Mouse (Mus musculus) stomach, embryonic 14.5 days (tissue): ENCODE data around the gene Grk2. TPM values are rescaled to one million over a fixed set of nuclear protein-coding genes. Genes with fewer than 3 reads are reported as not detected.
"Not testable (repeated sequence)": the region's sequence is repeated elsewhere in the genome, so short reads cannot be mapped to it uniquely, and the experiment has no call there.

ENCODE experiments used
- ATAC-seq: fragments of 200-750 bp; cut with Nextera tagmentation; 2 replicates; pipeline ENCODE4 v1.8.0; 2017; ENCODE audit warnings: low read depth, moderate TSS enrichment; ENCODE audit not compliant: insufficient number of reproducible peaks, insufficient read depth, low FRiP score
- H3K27ac ChIP-seq: fragments of 300-500 bp; sonication (generic); 2 replicates; pipeline ENCODE4 v1.5.1; 2014; ENCODE audit warnings: mild to moderate bottlenecking, low read length, moderate library complexity, mixed read lengths
- H3K27me3 ChIP-seq: fragments of 300-500 bp; sonication (generic); 2 replicates; pipeline ENCODE4 v1.6.1; 2014; ENCODE audit warnings: low read length, control low read depth, mixed read lengths; ENCODE audit not compliant: control insufficient read depth, insufficient read depth
- H3K36me3 ChIP-seq: fragments of 300-500 bp; sonication (generic); 2 replicates; pipeline ENCODE4 v1.6.1; 2014; ENCODE audit warnings: mild to moderate bottlenecking, control low read depth, low read length, moderate library complexity, mixed read lengths; ENCODE audit not compliant: control insufficient read depth, insufficient read depth
- H3K4me1 ChIP-seq: fragments of 300-500 bp; sonication (generic); 2 replicates; pipeline ENCODE4 v1.6.1; 2014; ENCODE audit warnings: low read length, control low read depth, mixed read lengths; ENCODE audit not compliant: control insufficient read depth, insufficient read depth
- H3K4me2 ChIP-seq: fragments of 300-500 bp; sonication (generic); replicated peaks from 2 replicates; pipeline ENCODE4 v1.6.1; 2014; ENCODE audit warnings: low read depth, low read length, control low read depth
- H3K4me3 ChIP-seq: fragments of 300-500 bp; sonication (generic); 2 replicates; pipeline ENCODE4 v1.5.1; 2014; ENCODE audit warnings: low read depth, low read length, control low read depth
- H3K9ac ChIP-seq: fragments of 300-500 bp; sonication (generic); replicated peaks from 2 replicates; pipeline ENCODE4 v1.6.1; 2014; ENCODE audit warnings: low read depth, mild to moderate bottlenecking, control low read depth, low read length, moderate library complexity, mixed read lengths
- H3K9me3 ChIP-seq: fragments of 300-500 bp; sonication (generic); 2 replicates; pipeline ENCODE4 v1.6.1; 2016; ENCODE audit warnings: low read depth, low read length, control low read depth; ENCODE audit not compliant: control insufficient read depth
- WGBS: fragments of 180-500 bp; shearing (Covaris S2); extraction: QIAGEN DNeasy Blood & Tissue Kit; methylation state at CpG from one replicate; pipeline ENCODE4 v1.1.7; 2014; 5-methylcytosine and 5-hydroxymethylcytosine counted together
- polyA plus RNA-seq: library from polyadenylated mRNA; unstranded; fragments of >200 nt; fragmentation: Nextera tagmentation; extraction: Ambion mirVana; gene quantifications from 2 replicates; pipeline ENCODE4 v1.2.1, GENCODE M21; 2014

The Grk2 gene
- polyA plus RNA-seq, 1 experiment from 2014 or later, result 18.7 TPM

DNA sequence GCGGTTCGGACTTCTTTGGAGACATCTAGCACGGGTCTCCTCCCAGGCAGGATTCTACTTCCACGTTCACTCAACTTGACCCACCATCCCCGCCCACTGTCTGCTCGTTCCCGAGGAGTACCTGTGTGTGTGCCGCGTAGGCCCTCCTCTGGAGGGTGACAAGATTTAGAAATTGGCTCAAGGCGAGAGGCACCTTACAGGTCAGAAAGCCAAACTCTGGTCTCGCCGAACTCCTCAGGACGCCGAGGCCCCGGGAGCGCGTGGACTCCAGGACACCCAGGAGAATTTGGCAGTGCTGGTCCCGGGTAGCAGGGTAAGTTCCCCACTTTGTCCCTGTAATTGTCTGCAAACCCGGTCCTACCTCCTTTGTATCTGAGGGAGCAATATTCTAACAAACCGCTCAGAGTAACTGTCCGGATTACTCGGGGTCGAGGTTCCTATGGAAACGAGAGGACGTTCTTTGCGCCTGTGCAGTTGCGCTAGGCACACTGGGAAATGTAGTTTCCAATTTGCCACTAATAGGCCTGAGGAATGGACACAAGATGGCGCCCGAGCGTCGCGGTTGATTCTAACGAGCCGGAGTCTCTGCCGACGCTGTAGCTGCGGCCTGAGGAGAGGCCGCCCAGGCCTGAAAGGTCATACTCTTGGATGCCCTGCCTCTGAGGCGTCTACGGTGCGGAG lies 48.7 kb downstream of the Grk2 start:
- Histone ChIP-seq H3K27ac (no peak overlapping the region), H3K9ac (peak overlapping the region; percentile 19; the same call in 1 of the 2 replicates), H3K4me2 (peak overlapping the region; percentile 81), H3K36me3 (no peaks in the 10 kb centered on the region), H3K27me3 (no peaks in the 10 kb centered on the region), H3K9me3 (no peaks in the 10 kb centered on the region), H3K4me1 (no peaks in the 10 kb centered on the region), H3K4me3 (peak overlapping the region; percentile 54)
- under 1% methylated on average over 41 of the region's 41 CpGs for WGBS
- ATAC-seq, result peak; percentile 84

DNA sequence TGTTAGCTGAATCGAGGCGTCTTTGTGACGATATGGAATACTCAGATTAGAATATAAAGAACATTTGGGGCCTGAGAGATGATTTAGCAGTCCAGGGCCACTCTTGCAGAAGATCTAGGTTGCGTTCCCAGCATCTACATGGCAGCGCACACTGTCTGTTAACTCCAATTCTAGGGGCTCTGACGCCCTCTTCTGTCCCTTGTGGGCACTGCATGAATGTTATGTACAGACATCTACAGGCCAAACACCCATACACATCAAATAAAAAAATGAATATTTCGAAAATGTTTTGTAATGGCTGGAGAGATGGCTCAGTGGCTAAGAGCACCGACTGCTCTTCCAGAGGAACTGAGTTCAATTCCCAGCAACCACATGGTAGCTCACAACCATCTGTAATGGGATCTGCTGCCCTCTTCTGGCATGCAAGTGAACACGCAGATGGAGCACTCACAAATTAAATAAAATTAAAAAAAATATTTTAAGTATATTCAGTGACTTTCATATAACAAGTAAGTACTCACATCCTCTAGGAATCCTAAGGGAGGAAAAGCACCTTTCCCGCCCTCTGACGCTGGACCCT lies 50.3 kb downstream of the Grk2 start:
- 74% methylated on average over 11 of the region's 11 CpGs for WGBS
- H3K4me1 ChIP-seq, result no peaks in the 10 kb centered on the region

DNA sequence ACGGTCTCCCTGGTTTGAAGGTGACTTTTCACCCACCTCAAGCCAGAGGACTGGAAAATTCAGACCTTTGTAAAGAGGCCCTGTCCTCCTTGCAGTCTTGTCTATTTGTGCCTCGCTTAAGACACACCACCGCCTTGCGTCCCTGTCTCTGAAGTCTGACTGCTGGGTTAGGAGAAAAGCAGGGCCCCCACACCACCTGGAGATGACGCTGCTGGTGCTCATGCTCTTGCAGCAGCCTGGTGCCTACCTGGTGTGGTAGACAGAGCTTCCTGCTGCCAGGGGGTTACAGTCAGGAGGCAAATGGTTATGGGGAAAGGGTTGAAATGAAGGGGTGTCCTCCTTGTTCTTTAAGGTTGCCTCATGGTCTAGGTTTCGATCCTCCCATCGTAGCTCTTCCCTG lies 51.8 kb downstream of the Grk2 start:
- Histone ChIP-seq H3K9ac (no peak overlapping the region), H3K9me3 (no peaks in the 10 kb centered on the region), H3K4me1 (no peaks in the 10 kb centered on the region), H3K27ac (no peak overlapping the region), H3K4me2 (no peak overlapping the region), H3K4me3 (no peak overlapping the region), H3K36me3 (no peaks in the 10 kb centered on the region), H3K27me3 (no peaks in the 10 kb centered on the region)
- no peak for ATAC-seq
- WGBS, result 89% methylated on average over 7 of the region's 7 CpGs

More for the DNA sequence above, 50.3 kb downstream of the Grk2 start:
- Histone ChIP-seq H3K27me3 (no peaks in the 10 kb centered on the region), H3K27ac (no peak overlapping the region), H3K4me3 (no peak overlapping the region), H3K9me3 (no peaks in the 10 kb centered on the region), H3K4me2 (no peak overlapping the region), H3K36me3 (no peaks in the 10 kb centered on the region), H3K9ac (no peak overlapping the region)
- ATAC-seq, result no peak

DNA sequence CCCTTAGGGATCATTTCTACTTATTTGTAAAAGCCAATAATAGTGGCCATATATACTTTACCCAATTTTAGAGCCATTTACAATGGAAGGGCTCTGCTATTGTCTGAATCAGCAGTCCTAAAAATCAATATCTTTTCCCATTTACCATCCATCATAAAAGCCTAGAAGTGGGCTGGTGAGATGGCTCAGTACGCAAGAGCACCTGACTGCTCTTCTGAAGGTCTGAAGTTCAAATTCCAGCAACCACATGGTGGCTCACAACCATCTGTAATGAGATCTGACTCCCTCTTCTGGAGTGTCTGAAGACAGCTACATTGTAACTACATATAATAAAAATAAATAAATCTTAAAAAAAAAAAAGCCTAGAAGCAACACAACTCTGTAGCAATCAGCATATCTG lies 57.3 kb downstream of the Grk2 start:
- not testable (repeated sequence) for H3K27ac ChIP-seq, H3K9ac ChIP-seq, H3K9me3 ChIP-seq, H3K36me3 ChIP-seq, H3K4me1 ChIP-seq, H3K27me3 ChIP-seq, H3K4me3 ChIP-seq, ATAC-seq, H3K4me2 ChIP-seq
- WGBS, result 33% methylated on average over 1 of the region's 1 CpGs

DNA sequence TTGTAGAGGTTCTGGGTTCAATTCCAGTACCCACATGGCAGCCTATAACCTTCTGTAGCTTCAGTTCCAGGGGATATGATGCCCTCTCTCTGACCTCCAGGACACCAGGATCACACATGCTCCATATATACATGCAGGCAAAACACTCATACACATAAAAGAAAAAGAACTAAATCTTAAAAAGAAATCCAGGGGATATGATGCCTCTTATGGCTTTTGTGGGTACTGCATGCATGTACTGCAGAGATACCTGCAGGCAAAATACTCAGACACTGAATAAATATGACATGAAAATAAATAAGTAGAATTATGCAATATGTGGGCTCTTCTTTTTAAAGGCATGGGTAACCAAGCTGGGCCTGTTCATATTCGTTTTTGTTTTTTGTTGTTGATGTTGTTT lies 59.0 kb downstream of the Grk2 start:
- Histone ChIP-seq H3K4me2 (no peak overlapping the region), H3K4me1 (no peaks in the 10 kb centered on the region), H3K4me3 (no peak overlapping the region), H3K9me3 (no peaks in the 10 kb centered on the region), H3K27me3 (no peaks in the 10 kb centered on the region), H3K27ac (no peak overlapping the region), H3K36me3 (no peaks in the 10 kb centered on the region), H3K9ac (no peak overlapping the region)
- ATAC-seq, result no peak
- 60% methylated on average over 1 of the region's 1 CpGs for WGBS

DNA sequence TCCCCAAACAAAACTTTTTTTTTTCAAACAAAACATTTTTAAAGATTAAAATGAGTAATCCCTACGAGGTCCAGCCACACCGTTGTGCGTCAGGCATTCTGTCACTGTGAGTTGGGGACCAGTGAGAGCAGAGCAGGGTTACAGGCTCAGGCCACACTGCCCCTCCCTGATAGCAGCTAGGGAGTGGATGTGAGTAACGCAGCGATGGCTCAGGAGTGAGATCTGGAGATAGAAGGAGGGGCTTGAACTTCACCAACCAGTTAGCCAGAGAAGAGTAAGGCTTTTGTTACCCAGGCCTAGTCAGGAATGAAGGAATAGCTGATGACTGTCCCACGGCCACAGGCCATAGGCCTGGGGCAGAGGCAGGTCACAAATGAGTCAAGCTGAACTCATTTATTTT lies 61.2 kb downstream of the Grk2 start:
- H3K27ac ChIP-seq, result no peak overlapping the region
- no peak overlapping the region for H3K9ac ChIP-seq
- H3K4me3 ChIP-seq, result no peak overlapping the region
- ATAC-seq, result no peak
- no peak overlapping the region for H3K4me2 ChIP-seq
- H3K9me3 ChIP-seq, result no peaks in the 10 kb centered on the region
- no peaks in the 10 kb centered on the region for H3K27me3 ChIP-seq
- no peaks in the 10 kb centered on the region for H3K36me3 ChIP-seq
- H3K4me1 ChIP-seq, result no peaks in the 10 kb centered on the region
- WGBS, result 81% methylated on average over 6 of the region's 6 CpGs

DNA sequence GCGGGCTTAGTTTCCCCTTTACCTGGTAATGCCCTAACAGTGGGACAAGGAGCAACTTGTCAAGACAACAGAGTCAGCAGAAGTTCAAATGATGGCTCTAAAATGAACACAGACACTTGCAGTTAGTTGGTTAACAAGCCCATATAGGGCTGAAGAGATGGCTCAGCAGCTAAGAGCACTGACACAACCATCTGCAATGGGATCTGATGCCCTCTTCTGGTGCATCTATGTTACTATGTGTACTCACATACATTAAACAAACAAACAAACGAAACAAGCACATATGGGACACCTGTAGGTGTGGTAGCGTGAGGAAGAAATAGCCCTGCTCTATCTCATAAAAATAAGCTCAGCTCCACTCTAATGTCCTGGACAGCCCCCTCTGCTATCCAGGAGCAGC lies 63.6 kb downstream of the Grk2 start:
- no peak overlapping the region for H3K9ac ChIP-seq
- no peaks in the 10 kb centered on the region for H3K4me1 ChIP-seq
- no peaks in the 10 kb centered on the region for H3K9me3 ChIP-seq
- H3K4me2 ChIP-seq, result no peak overlapping the region
- no peak overlapping the region for H3K27ac ChIP-seq
- no peaks in the 10 kb centered on the region for H3K27me3 ChIP-seq
- no peak overlapping the region for H3K4me3 ChIP-seq
- H3K36me3 ChIP-seq, result no peaks in the 10 kb centered on the region
- ATAC-seq, result no peak
- WGBS, result 59% methylated on average over 3 of the region's 3 CpGs

DNA sequence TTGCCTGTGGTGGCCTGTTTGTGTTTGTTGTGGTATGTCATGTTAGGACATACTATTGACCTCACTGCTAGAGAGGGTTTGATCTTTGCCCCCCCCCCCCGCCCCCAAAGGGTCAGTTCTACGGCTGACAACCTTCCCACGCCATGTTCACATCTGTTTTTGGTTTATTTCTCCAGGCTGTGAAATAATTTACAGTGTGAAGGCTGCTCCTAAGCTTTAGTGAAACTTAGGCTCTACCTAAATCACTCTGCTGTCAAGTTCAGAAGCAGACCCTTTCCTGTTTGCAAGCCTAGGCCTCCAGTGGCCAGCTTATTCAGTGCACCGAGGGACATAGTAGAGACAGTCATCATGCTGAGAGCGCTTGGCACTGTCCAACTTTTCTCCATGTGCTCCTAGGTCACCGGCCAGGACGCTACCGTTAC lies 65.8 kb downstream of the Grk2 start:
- no peak overlapping the region for H3K4me3 ChIP-seq
- no peaks in the 10 kb centered on the region for H3K4me1 ChIP-seq
- ATAC-seq, result no peak
- no peak overlapping the region for H3K9ac ChIP-seq
- H3K9me3 ChIP-seq, result no peaks in the 10 kb centered on the region
- no peak overlapping the region for H3K4me2 ChIP-seq
- H3K36me3 ChIP-seq, result no peaks in the 10 kb centered on the region
- 51% methylated on average over 8 of the region's 8 CpGs for WGBS
- H3K27me3 ChIP-seq, result no peaks in the 10 kb centered on the region
- H3K27ac ChIP-seq, result no peak overlapping the region
